Mouse (Mus musculus): Measurements from ENCODE around the gene Ddx10. TPM values are rescaled to one million over a fixed set of nuclear protein-coding genes. Genes with fewer than 3 reads are reported as not detected.
A peak's percentile ranks its signal among the peaks of the same experiment; 100 is the strongest.

Gene Ddx10
- polyA plus RNA-seq (2015; fragmentation: Nextera tagmentation; extraction: Ambion mirVana) = 22.7 and 25.8 TPM in 2 replicates

GRCm38 (mm10) chr9:53247953-53248397 is at the start of gene Ddx10:
TSS of gene Ddx10 (minus strand) at chr9:53248053.
- WGBS = under 1% methylated on average over 35 of the region's 35 CpGs
- H3K9me3 ChIP-seq = no peaks in the 10 kb centered on the region
- peak within 1 kb of the TSS; percentile 58 for H3K9ac ChIP-seq
- peak; percentile 100 for ATAC-seq (replicated peaks)
- no peaks in the 10 kb centered on the region for H3K36me3 ChIP-seq (replicated peaks)
- H3K4me2 ChIP-seq = peak within 1 kb of the TSS; percentile 93
- no peaks in the 10 kb centered on the region for H3K27me3 ChIP-seq (replicated peaks)
- peak within 1 kb of the TSS; percentile 12 for H3K27ac ChIP-seq
- peaks cover 11% of the 10 kb centered on the region for H3K4me1 ChIP-seq
- peak within 1 kb of the TSS; percentile 58 for H3K4me3 ChIP-seq

- Histone ChIP-seq H3K9me3 (no peaks in the 10 kb centered on the region), H3K9ac (no peak overlapping the region), H3K4me2 (no peak overlapping the region), H3K27me3 (replicated peaks) (no peaks in the 10 kb centered on the region), H3K4me1 (no peaks in the 10 kb centered on the region), H3K27ac (no peak overlapping the region), H3K36me3 (replicated peaks) (no peaks in the 10 kb centered on the region), H3K4me3 (no peak overlapping the region)
- no peak for ATAC-seq (replicated peaks)
These were observed 45.0 kb upstream of the Ddx10 start for GRCm38 (mm10) chr9:53292833-53293232.

GRCm38 (mm10) chr9:53290006-53290405 is 42.2 kb upstream of the Ddx10 start:
- Histone ChIP-seq H3K36me3 (replicated peaks) (no peaks in the 10 kb centered on the region), H3K9me3 (no peaks in the 10 kb centered on the region), H3K27me3 (replicated peaks) (no peaks in the 10 kb centered on the region), H3K4me3 (no peak overlapping the region), H3K27ac (no peak overlapping the region), H3K4me2 (no peak overlapping the region), H3K9ac (no peak overlapping the region), H3K4me1 (no peaks in the 10 kb centered on the region)
- no peak for ATAC-seq (replicated peaks)
- 89% methylated on average over 3 of the region's 3 CpGs for WGBS

GRCm38 (mm10) chr9:53286793-53287192 is 38.9 kb upstream of the Ddx10 start:
- H3K4me3 ChIP-seq = no peak overlapping the region
- H3K4me2 ChIP-seq = no peak overlapping the region
- no peaks in the 10 kb centered on the region for H3K27me3 ChIP-seq (replicated peaks)
- H3K36me3 ChIP-seq (replicated peaks) = no peaks in the 10 kb centered on the region
- no peak overlapping the region for H3K9ac ChIP-seq
- WGBS = 87% methylated on average over 6 of the region's 6 CpGs
- ATAC-seq (replicated peaks) = no peak
- H3K27ac ChIP-seq = no peak overlapping the region
- H3K4me1 ChIP-seq = no peaks in the 10 kb centered on the region
- no peaks in the 10 kb centered on the region for H3K9me3 ChIP-seq

- H3K9me3 ChIP-seq = no peaks in the 10 kb centered on the region
- ATAC-seq (replicated peaks) = no peak
- H3K4me1 ChIP-seq = no peaks in the 10 kb centered on the region
- H3K4me3 ChIP-seq = no peak overlapping the region
- no peak overlapping the region for H3K27ac ChIP-seq
- 97% methylated on average over 2 of the region's 2 CpGs for WGBS
- no peaks in the 10 kb centered on the region for H3K27me3 ChIP-seq (replicated peaks)
- no peak overlapping the region for H3K9ac ChIP-seq
- H3K4me2 ChIP-seq = no peak overlapping the region
- no peaks in the 10 kb centered on the region for H3K36me3 ChIP-seq (replicated peaks)
These were observed 31.1 kb upstream of the Ddx10 start for GRCm38 (mm10) chr9:53278997-53279396.

- WGBS = 94% methylated on average over 1 of the region's 1 CpGs
- ATAC-seq (replicated peaks) = no peak
- H3K4me2 ChIP-seq = no peak overlapping the region
- no peaks in the 10 kb centered on the region for H3K36me3 ChIP-seq (replicated peaks)
- no peaks in the 10 kb centered on the region for H3K27me3 ChIP-seq (replicated peaks)
- H3K4me3 ChIP-seq = no peak overlapping the region
- H3K4me1 ChIP-seq = no peaks in the 10 kb centered on the region
- no peak overlapping the region for H3K9ac ChIP-seq
- no peak overlapping the region for H3K27ac ChIP-seq
- H3K9me3 ChIP-seq = no peaks in the 10 kb centered on the region
These were observed 28.5 kb upstream of the Ddx10 start for GRCm38 (mm10) chr9:53276381-53276780.

GRCm38 (mm10) chr9:53272714-53273113 is 24.9 kb upstream of the Ddx10 start:
- no peak for ATAC-seq (replicated peaks)
- no peaks in the 10 kb centered on the region for H3K27me3 ChIP-seq (replicated peaks)
- no peak overlapping the region for H3K4me3 ChIP-seq
- no peak overlapping the region for H3K4me2 ChIP-seq
- H3K4me1 ChIP-seq = no peaks in the 10 kb centered on the region
- 82% methylated on average over 4 of the region's 4 CpGs for WGBS
- H3K36me3 ChIP-seq (replicated peaks) = no peaks in the 10 kb centered on the region
- no peaks in the 10 kb centered on the region for H3K9me3 ChIP-seq
- no peak overlapping the region for H3K9ac ChIP-seq
- H3K27ac ChIP-seq = no peak overlapping the region

GRCm38 (mm10) chr9:53272207-53272606 is 24.4 kb upstream of the Ddx10 start:
- WGBS = 55% methylated on average over 5 of the region's 5 CpGs
- Histone ChIP-seq H3K4me2 (no peak overlapping the region), H3K27ac (no peak overlapping the region), H3K9me3 (no peaks in the 10 kb centered on the region), H3K4me3 (no peak overlapping the region), H3K9ac (no peak overlapping the region), H3K27me3 (replicated peaks) (no peaks in the 10 kb centered on the region), H3K4me1 (no peaks in the 10 kb centered on the region), H3K36me3 (replicated peaks) (no peaks in the 10 kb centered on the region)
- ATAC-seq (replicated peaks) = no peak

- Histone ChIP-seq H3K9ac (no peak overlapping the region), H3K4me1 (no peaks in the 10 kb centered on the region), H3K4me2 (no peak overlapping the region), H3K27ac (no peak overlapping the region), H3K27me3 (replicated peaks) (no peaks in the 10 kb centered on the region), H3K9me3 (no peaks in the 10 kb centered on the region), H3K36me3 (replicated peaks) (no peaks in the 10 kb centered on the region), H3K4me3 (no peak overlapping the region)
- WGBS = 80% methylated on average over 5 of the region's 5 CpGs
- ATAC-seq (replicated peaks) = no peak
These were observed 23.6 kb upstream of the Ddx10 start for GRCm38 (mm10) chr9:53271281-53272022.

GRCm38 (mm10) chr9:53269466-53269755 is 21.6 kb upstream of the Ddx10 start:
- H3K36me3 ChIP-seq (replicated peaks) = no peaks in the 10 kb centered on the region
- no peak for ATAC-seq (replicated peaks)

GRCm38 (mm10) chr9:53268731-53269465 is 21.0 kb upstream of the Ddx10 start:
- 77% methylated on average over 5 of the region's 5 CpGs for WGBS
- no peak overlapping the region for H3K27ac ChIP-seq
- no peaks in the 10 kb centered on the region for H3K9me3 ChIP-seq
- H3K4me1 ChIP-seq = no peaks in the 10 kb centered on the region
- no peaks in the 10 kb centered on the region for H3K36me3 ChIP-seq (replicated peaks)
- H3K27me3 ChIP-seq (replicated peaks) = no peaks in the 10 kb centered on the region
- no peak for ATAC-seq (replicated peaks)
- H3K9ac ChIP-seq = no peak overlapping the region
- no peak overlapping the region for H3K4me2 ChIP-seq
- no peak overlapping the region for H3K4me3 ChIP-seq

More at GRCm38 (mm10) chr9:53269466-53269755, 21.6 kb upstream of the Ddx10 start:
- no peak overlapping the region for H3K4me2 ChIP-seq
- 97% methylated on average over 5 of the region's 5 CpGs for WGBS
- no peaks in the 10 kb centered on the region for H3K27me3 ChIP-seq (replicated peaks)
- H3K9me3 ChIP-seq = no peaks in the 10 kb centered on the region
- H3K27ac ChIP-seq = no peak overlapping the region
- H3K4me1 ChIP-seq = no peaks in the 10 kb centered on the region
- H3K9ac ChIP-seq = no peak overlapping the region
- H3K4me3 ChIP-seq = no peak overlapping the region

GRCm38 (mm10) chr9:53268036-53268435 is 20.2 kb upstream of the Ddx10 start:
- no peak overlapping the region for H3K27ac ChIP-seq
- H3K4me3 ChIP-seq = no peak overlapping the region
- no peak overlapping the region for H3K9ac ChIP-seq
- no peaks in the 10 kb centered on the region for H3K27me3 ChIP-seq (replicated peaks)
- ATAC-seq (replicated peaks) = no peak
- H3K4me2 ChIP-seq = no peak overlapping the region
- no peaks in the 10 kb centered on the region for H3K36me3 ChIP-seq (replicated peaks)
- H3K4me1 ChIP-seq = no peaks in the 10 kb centered on the region
- 80% methylated on average over 5 of the region's 5 CpGs for WGBS
- H3K9me3 ChIP-seq = no peaks in the 10 kb centered on the region

- no peaks in the 10 kb centered on the region for H3K9me3 ChIP-seq
- 71% methylated on average over 2 of the region's 2 CpGs for WGBS
- H3K27me3 ChIP-seq (replicated peaks) = no peaks in the 10 kb centered on the region
- H3K36me3 ChIP-seq (replicated peaks) = no peaks in the 10 kb centered on the region
- no peak overlapping the region for H3K4me2 ChIP-seq
- no peak overlapping the region for H3K9ac ChIP-seq
- no peak overlapping the region for H3K27ac ChIP-seq
- ATAC-seq (replicated peaks) = no peak
- H3K4me3 ChIP-seq = no peak overlapping the region
- no peaks in the 10 kb centered on the region for H3K4me1 ChIP-seq
These were observed 17.7 kb upstream of the Ddx10 start for GRCm38 (mm10) chr9:53265589-53265988.

All from midbrain, embryonic 15.5 days (tissue).